Comparison of ENCODE assay signal across 11 mouse cellular contexts in the genomic region with DNA sequence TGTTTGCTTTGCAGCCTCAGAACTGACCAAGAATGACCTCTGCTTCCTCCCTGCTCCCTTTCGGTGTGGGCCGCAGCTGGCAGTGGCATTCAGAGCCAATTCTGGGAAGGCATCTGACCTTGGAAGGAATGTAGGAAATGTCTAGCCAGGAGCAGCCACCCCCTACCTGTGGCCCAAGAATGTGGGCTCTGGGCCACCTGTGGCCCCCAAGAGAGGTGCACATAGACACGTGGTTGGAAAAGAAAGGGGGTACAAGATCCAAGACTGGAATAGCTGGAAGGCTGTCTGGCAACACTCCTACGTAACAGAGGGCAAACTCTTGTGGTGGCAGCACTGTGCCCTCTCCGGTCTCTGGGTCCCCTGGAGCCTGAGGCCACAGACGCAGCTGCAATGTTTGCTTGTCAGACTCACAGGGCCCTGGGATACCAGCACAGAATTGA. TPM values are rescaled to one million over a fixed set of nuclear protein-coding genes. Genes with fewer than 3 reads are reported as not detected.
DNase-seq lines count a peak whose midpoint lies in the region; ATAC-seq and TF ChIP-seq lines count a peak whose summit lies in the region.
"Had no signal": no experiment of that assay in that cellular context is flagged by ENCODE, and none has a peak within 500 bp of the region (broad histone marks: within the 10 kb centered on the region; RNA-seq: fewer than 3 reads in every experiment).

No protein-coding gene starts in this region.

- no peak overlapping the region for H3K4me2 ChIP-seq in hindbrain, postnatal 0 days (ENCODE audit: low read depth, low read length)
- H3K4me2 ChIP-seq in heart, embryonic 11.5 days: no peak overlapping the region
- H3K4me2 ChIP-seq in midbrain, postnatal 0 days (ENCODE audit: low read depth, low read length, poor library complexity, severe bottlenecking): no peak overlapping the region
- H3K4me2 ChIP-seq: lung, embryonic 15.5 days had no signal

- H3K27me3 ChIP-seq in hindbrain, embryonic 10.5 days (ENCODE audit: insufficient read depth, poor library complexity, severe bottlenecking): no peaks in the 10 kb centered on the region
- no peaks in the 10 kb centered on the region for H3K27me3 ChIP-seq in hindbrain, postnatal 0 days (ENCODE audit: insufficient read depth, low read length)
- H3K27me3 ChIP-seq in heart, embryonic 11.5 days (ENCODE audit: control insufficient read depth, insufficient read depth, low read length): no peaks in the 10 kb centered on the region
- H3K27me3 ChIP-seq in midbrain, postnatal 0 days (ENCODE audit: insufficient read depth, low read length): no peaks in the 10 kb centered on the region
- H3K27me3 ChIP-seq: lung, embryonic 15.5 days had no signal

- ATAC-seq in hindbrain, postnatal 0 days: no peak
- no peak for ATAC-seq in heart, embryonic 11.5 days (replicated peaks; ENCODE audit: insufficient number of reproducible peaks, low FRiP score, low TSS enrichment)
- ATAC-seq in midbrain, postnatal 0 days (ENCODE audit: low FRiP score): no peak

- peak overlapping the region; percentile 88 for H3K27ac ChIP-seq in hindbrain, embryonic 10.5 days
- no peak overlapping the region; the same call in 1 of the 2 replicates for H3K27ac ChIP-seq in hindbrain, postnatal 0 days
- no peak overlapping the region for H3K27ac ChIP-seq in heart, embryonic 11.5 days (ENCODE audit: low read depth, low read length)
- 0 out of 2 replicates have a peak overlapping the region, but pooled peaks have one; percentile 19 for H3K27ac ChIP-seq in midbrain, postnatal 0 days (ENCODE audit: low read depth, low read length)
- H3K27ac ChIP-seq: lung, embryonic 15.5 days had no signal

- 62% methylated on average over 6 of the region's 6 CpGs for WGBS in hindbrain, embryonic 10.5 days
- 40% methylated on average over 6 of the region's 6 CpGs for WGBS in hindbrain, postnatal 0 days
- WGBS in heart, embryonic 11.5 days (ENCODE audit: insufficient replicate concordance): 63% methylated on average over 6 of the region's 6 CpGs
- 41% methylated on average over 6 of the region's 6 CpGs for WGBS in midbrain, postnatal 0 days

- DNase-seq in hindbrain, embryonic 10.5 days (ENCODE audit: low spot score): no peak
- DNase-seq in hindbrain, postnatal 0 days (ENCODE audit: low spot score): no peak
- peak; percentile 88 for DNase-seq in kidney, postnatal 14 days
- DNase-seq in midbrain, postnatal 0 days (ENCODE audit: low spot score): no peak
- DNase-seq in frontal cortex, postnatal 14 days (ENCODE audit: low spot score in 2 of 2): no peak
- DNase-seq in retina, embryonic 14.5 days (ENCODE audit: low spot score): no peak
- DNase-seq in right cerebral cortex, postnatal 36 days (ENCODE audit: low spot score in 2 of 2): no peak

- no peak for TF ChIP-seq CTCF in hindbrain, postnatal 0 days (IDR thresholded peaks at IDR 0.05; ENCODE audit: low read depth)
- no peak for TF ChIP-seq CTCF in midbrain, postnatal 0 days (IDR thresholded peaks at IDR 0.05)

- no peak overlapping the region for H3K4me3 ChIP-seq in hindbrain, embryonic 10.5 days
- H3K4me3 ChIP-seq in hindbrain, postnatal 0 days (ENCODE audit: low read length): no peak overlapping the region
- no peak overlapping the region for H3K4me3 ChIP-seq in heart, embryonic 11.5 days (ENCODE audit: low read depth, low read length)
- H3K4me3 ChIP-seq in midbrain, postnatal 0 days (ENCODE audit: low read depth, low read length): no peak overlapping the region
- H3K4me3 ChIP-seq: lung, embryonic 15.5 days had no signal

- H3K4me1 ChIP-seq in hindbrain, embryonic 10.5 days (replicated peaks): peaks cover 24% of the 10 kb centered on the region
- no peaks in the 10 kb centered on the region for H3K4me1 ChIP-seq in hindbrain, postnatal 0 days (ENCODE audit: insufficient read depth, low read length)
- H3K4me1 ChIP-seq in heart, embryonic 11.5 days (ENCODE audit: control insufficient read depth, insufficient read depth, low read length): peaks cover 15% of the 10 kb centered on the region
- H3K4me1 ChIP-seq in midbrain, postnatal 0 days (ENCODE audit: insufficient read depth, low read length): no peaks in the 10 kb centered on the region

- no peak overlapping the region for H3K9ac ChIP-seq in hindbrain, postnatal 0 days (replicated peaks; ENCODE audit: low read length)
- H3K9ac ChIP-seq in heart, embryonic 11.5 days (ENCODE audit: low read depth, low read length): peak overlapping the region; percentile 24; the same call in 1 of the 2 replicates
- no peak overlapping the region for H3K9ac ChIP-seq in midbrain, postnatal 0 days (replicated peaks; ENCODE audit: low read length, poor library complexity, severe bottlenecking)
- H3K9ac ChIP-seq: lung, embryonic 15.5 days had no signal

- H3K9me3 ChIP-seq in hindbrain, embryonic 10.5 days: peaks cover 5% of the 10 kb centered on the region
- 0 out of 2 replicates have a peak, but pooled peaks cover 4% of the 10 kb centered on the region for H3K9me3 ChIP-seq in hindbrain, postnatal 0 days (ENCODE audit: low read length)
- H3K9me3 ChIP-seq in heart, embryonic 11.5 days (replicated peaks; ENCODE audit: control insufficient read depth, low read length): 0 out of 2 replicates have a peak, but pooled peaks cover 3% of the 10 kb centered on the region
- no peaks in the 10 kb centered on the region for H3K9me3 ChIP-seq in midbrain, postnatal 0 days (ENCODE audit: low read length)
- H3K9me3 ChIP-seq: lung, embryonic 15.5 days had no signal

- H3K36me3 ChIP-seq in hindbrain, embryonic 10.5 days: peaks cover 42% of the 10 kb centered on the region
- peaks cover 21% of the 10 kb centered on the region for H3K36me3 ChIP-seq in hindbrain, postnatal 0 days (ENCODE audit: insufficient read depth, low read length)
- peaks cover 22% of the 10 kb centered on the region for H3K36me3 ChIP-seq in heart, embryonic 11.5 days (ENCODE audit: control insufficient read depth, insufficient read depth, low read length)
- H3K36me3 ChIP-seq in midbrain, postnatal 0 days (ENCODE audit: insufficient read depth, low read length): peaks cover 28% of the 10 kb centered on the region

RNA-seq across cellular contexts. Expression of gene Tmcc2, which starts 35.9 kb away (rescaled TPM):
- polyA plus RNA-seq in hindbrain, embryonic 10.5 days (2016; fragmentation: Nextera tagmentation; extraction: Ambion mirVana): 15.1 and 18.7 TPM in 2 replicates
- total RNA-seq in hindbrain, postnatal 0 days (2014; rRNA removed): 138 and 151 TPM in 2 replicates
- 33.5 and 34.0 TPM in 2 replicates for polyA plus RNA-seq in hindbrain, postnatal 0 days (2015; fragmentation: Nextera tagmentation; extraction: Ambion mirVana)
- polyA plus RNA-seq in heart, embryonic 11.5 days (2014; fragmentation: Nextera tagmentation; extraction: Ambion mirVana): 10.4 and 14.6 TPM in 2 replicates
- total RNA-seq in midbrain, postnatal 0 days (2014; rRNA removed): 115 and 152 TPM in 2 replicates
- 35.4 and 36.3 TPM in 2 replicates for polyA plus RNA-seq in midbrain, postnatal 0 days (2015; fragmentation: Nextera tagmentation; extraction: Ambion mirVana)

RNA-seq across cellular contexts. Expression of gene Nuak2, which starts 39.3 kb away (rescaled TPM):
- 42.3 and 44.4 TPM in 2 replicates for polyA plus RNA-seq in hindbrain, embryonic 10.5 days (2016; fragmentation: Nextera tagmentation; extraction: Ambion mirVana)
- total RNA-seq in hindbrain, postnatal 0 days (2014; rRNA removed): 6.2 and 7.7 TPM in 2 replicates
- polyA plus RNA-seq in hindbrain, postnatal 0 days (2015; fragmentation: Nextera tagmentation; extraction: Ambion mirVana): 7.4 and 7.9 TPM in 2 replicates
- 2.6 and 3.6 TPM in 2 replicates for polyA plus RNA-seq in heart, embryonic 11.5 days (2014; fragmentation: Nextera tagmentation; extraction: Ambion mirVana)
- 7.0 and 7.1 TPM in 2 replicates for total RNA-seq in midbrain, postnatal 0 days (2014; rRNA removed)
- polyA plus RNA-seq in midbrain, postnatal 0 days (2015; fragmentation: Nextera tagmentation; extraction: Ambion mirVana): 9.9 TPM in 2 replicates
- polyA plus RNA-seq: G1E had no signal

RNA-seq across cellular contexts. Expression of gene Klhdc8a, which starts 56.8 kb away (rescaled TPM):
- polyA plus RNA-seq in hindbrain, embryonic 10.5 days (2016; fragmentation: Nextera tagmentation; extraction: Ambion mirVana): 1.0 and 3.5 TPM in 2 replicates
- total RNA-seq in hindbrain, postnatal 0 days (2014; rRNA removed): 23.0 and 26.0 TPM in 2 replicates
- polyA plus RNA-seq in hindbrain, postnatal 0 days (2015; fragmentation: Nextera tagmentation; extraction: Ambion mirVana): 11.2 and 11.7 TPM in 2 replicates
- polyA plus RNA-seq in heart, embryonic 11.5 days (2014; fragmentation: Nextera tagmentation; extraction: Ambion mirVana): 0.45 and 0.56 TPM in 2 replicates
- 29.5 and 31.1 TPM in 2 replicates for total RNA-seq in midbrain, postnatal 0 days (2014; rRNA removed)
- 12.4 and 14.8 TPM in 2 replicates for polyA plus RNA-seq in midbrain, postnatal 0 days (2015; fragmentation: Nextera tagmentation; extraction: Ambion mirVana)
- total RNA-seq: granulocyte monocyte progenitor cell, adult 5-6 weeks had no signal
- polyA plus RNA-seq: G1E had no signal

Comparison
In these comparisons a context has a peak if more than half of its experiments do, and no peak if none do; other contexts are left out.
1. H3K27ac ChIP-seq: peak in hindbrain, embryonic 10.5 days (single experiment) and midbrain, postnatal 0 days (single experiment); none in hindbrain, postnatal 0 days (single experiment) and heart, embryonic 11.5 days (single experiment).